Mouse (Mus musculus): ENCODE measurements around the gene Naga.

DNA sequence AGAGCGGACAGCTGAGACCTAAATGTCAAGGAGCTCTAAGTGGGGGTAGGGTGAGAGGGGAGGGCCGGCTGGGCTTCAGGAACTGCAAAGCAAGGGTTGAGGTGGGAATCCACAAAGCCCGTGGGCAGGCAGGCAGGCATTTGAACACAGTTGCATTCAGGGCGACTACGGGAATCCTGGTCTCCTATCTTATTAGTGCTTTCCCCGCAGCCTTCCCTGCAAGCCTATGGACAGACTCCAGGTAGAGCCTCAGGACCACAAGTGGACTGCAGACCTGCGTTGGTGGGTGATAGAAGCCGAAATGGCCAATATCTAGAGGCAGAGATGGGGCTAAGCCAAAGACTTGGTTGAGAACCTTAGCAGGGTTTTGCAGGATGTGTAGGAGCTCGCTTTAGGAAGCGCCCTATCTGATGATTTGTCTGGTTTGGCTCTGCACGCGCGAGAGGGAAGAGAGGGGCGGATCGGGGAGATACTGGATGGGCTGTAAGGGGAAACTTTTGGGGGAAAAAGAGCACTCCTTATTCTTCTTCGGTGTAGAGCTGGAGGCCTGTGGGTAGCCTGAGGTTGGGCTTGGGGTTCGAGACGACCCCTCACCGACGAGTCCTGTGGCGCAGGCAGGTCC lies 1.8 kb upstream of the Naga start:
- TF ChIP-seq CTCF (conservative IDR thresholded peaks at IDR 0.05; ENCODE audit: low read length) (no peak), POU5F1 (IDR thresholded peaks at IDR 0.05; ENCODE audit: borderline replicate concordance, low read length) (no peak), NANOG (IDR thresholded peaks at IDR 0.05; ENCODE audit: borderline replicate concordance, low read length) (no peak)
